Mouse (Mus musculus) cerebellum, adult 2 months (tissue): ENCODE measurements at regions not wholly inside any gene's neighbourhood (a gene's known extent, or its start where the extent isn't known, plus 50 kb on each side); places are given as distances from the start of the nearest gene placed in this dataset.
"Not testable (repeated sequence)": the region's sequence is repeated elsewhere in the genome, so short reads cannot be mapped to it uniquely, and the experiment has no call there.

Experiments
- DNase-seq, 2 experiments: peaks; one replicate each; pipeline ENCODE4 v3.0.0; 2021
- H3K27ac ChIP-seq: fragments of 200-500 bp; 2 replicates; pipeline ENCODE4 v1.5.1; 2012; ENCODE audit warnings: low read length, control low read depth, inconsistent platforms; ENCODE audit not compliant: insufficient read depth
- H3K27me3 ChIP-seq: fragments of 200-500 bp; 2 replicates; pipeline ENCODE4 v1.6.1; 2012; ENCODE audit warnings: inconsistent platforms, mild to moderate bottlenecking, low read length, moderate library complexity; ENCODE audit not compliant: control insufficient read depth, insufficient read depth
- H3K4me1 ChIP-seq: fragments of 200-500 bp; 2 replicates; pipeline ENCODE4 v1.6.1; 2011; ENCODE audit warnings: low read length; ENCODE audit not compliant: control insufficient read depth, insufficient read depth
- H3K4me3 ChIP-seq: fragments of 200-500 bp; replicated peaks from 2 replicates; pipeline ENCODE3; 2011; ENCODE audit warnings: mild to moderate bottlenecking, low read depth, low read length, control low read depth; ENCODE audit not compliant: insufficient read depth
- CTCF ChIP-seq: fragments of 200-500 bp; IDR thresholded peaks from 2 replicates; pipeline ENCODE4 v1.5.1; 2011; ENCODE audit warnings: low read depth, mild to moderate bottlenecking, control low read depth, low read length, moderate library complexity, borderline replicate concordance; ENCODE audit not compliant: insufficient read depth
- POLR2A ChIP-seq: fragments of 200-500 bp; IDR thresholded peaks from 2 replicates; pipeline ENCODE4 v1.6.1; 2011; ENCODE audit warnings: low read length, control low read depth, borderline replicate concordance; ENCODE audit not compliant: insufficient read depth
- WGBS: fragments of 180-500 bp; shearing (Covaris S2); methylation state at CpG from one replicate; pipeline ENCODE4 v1.1.7; 2018; 5-methylcytosine and 5-hydroxymethylcytosine counted together

DNA sequence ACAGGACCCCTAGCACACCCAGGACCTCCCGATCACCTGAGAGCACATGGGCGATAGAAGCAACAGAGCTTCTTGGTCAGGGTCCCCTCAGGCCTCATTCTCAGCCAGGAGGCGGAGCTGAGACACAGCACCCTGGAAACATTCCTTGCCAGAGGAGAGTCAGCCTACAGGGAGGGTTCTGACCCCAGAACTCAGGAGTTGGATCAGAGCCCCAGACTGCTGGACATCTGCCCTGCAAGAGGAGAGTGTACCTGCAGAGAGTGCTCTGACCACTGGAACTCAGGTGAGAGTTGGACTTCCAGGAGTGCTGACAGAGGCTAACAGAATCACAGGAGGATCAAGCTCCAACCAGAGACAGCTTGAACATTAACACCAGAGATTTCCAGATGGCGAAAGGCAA, 76.1 kb downstream of the Gpr85 start:
- H3K4me3 ChIP-seq, result not testable (repeated sequence)

DNA sequence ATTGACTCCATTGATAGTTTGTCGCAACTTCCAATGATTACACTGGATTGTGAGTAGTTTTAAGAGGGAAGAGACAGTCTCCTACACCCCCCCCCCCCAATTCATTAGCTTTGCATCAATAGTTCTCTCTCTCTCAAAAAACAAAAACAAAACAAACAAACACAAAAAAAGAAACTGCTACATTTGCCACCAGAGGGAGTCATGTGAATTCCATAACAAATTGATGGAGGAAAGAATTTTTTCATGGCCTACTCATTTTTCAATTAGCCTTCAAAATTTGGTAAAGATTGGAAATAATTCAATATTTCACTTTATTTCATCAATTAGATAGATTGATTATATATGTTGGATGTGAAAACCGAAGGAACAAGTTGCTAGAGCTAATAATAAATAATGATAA, 80.3 kb downstream of the Gpr85 start:
- Histone ChIP-seq H3K4me1 (no peaks in the 10 kb centered on the region), H3K4me3 (no peak overlapping the region), H3K27me3 (no peaks in the 10 kb centered on the region), H3K27ac (no peak overlapping the region)
- no peak for TF ChIP-seq POLR2A
- no peak for TF ChIP-seq CTCF
- DNase-seq, result no peak
- 92% methylated on average over 2 of the region's 2 CpGs for WGBS

More for the DNA sequence above, 76.1 kb downstream of the Gpr85 start:
- 92% methylated on average over 4 of the region's 4 CpGs for WGBS
- not testable (repeated sequence) for H3K27ac ChIP-seq, DNase-seq, H3K27me3 ChIP-seq, H3K4me1 ChIP-seq

DNA sequence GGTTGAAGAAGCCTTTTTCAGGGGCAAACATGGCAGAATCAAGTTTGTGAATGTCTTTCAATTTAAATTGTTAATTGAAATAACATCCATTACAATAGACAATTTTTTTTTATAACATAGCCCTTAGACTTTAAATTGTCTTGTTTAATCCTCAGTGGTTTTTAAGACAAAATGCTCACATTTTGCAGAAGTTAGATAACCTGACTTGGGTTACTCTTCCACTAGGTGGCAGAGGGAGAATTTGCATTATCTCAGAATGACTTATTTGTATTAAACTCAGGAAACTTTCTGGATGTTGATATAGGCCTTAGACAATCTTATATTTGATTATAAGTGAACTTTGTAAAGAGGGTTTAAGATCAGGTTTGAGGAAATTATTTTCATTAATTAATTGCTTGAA, 80.8 kb downstream of the Gpr85 start:
- Histone ChIP-seq H3K4me1 (no peaks in the 10 kb centered on the region), H3K27ac (no peak overlapping the region), H3K27me3 (no peaks in the 10 kb centered on the region), H3K4me3 (no peak overlapping the region)
- no peak for DNase-seq
- TF ChIP-seq POLR2A (no peak), CTCF (0 out of 2 replicates have a peak, but pooled peaks have one; percentile 29)

DNA sequence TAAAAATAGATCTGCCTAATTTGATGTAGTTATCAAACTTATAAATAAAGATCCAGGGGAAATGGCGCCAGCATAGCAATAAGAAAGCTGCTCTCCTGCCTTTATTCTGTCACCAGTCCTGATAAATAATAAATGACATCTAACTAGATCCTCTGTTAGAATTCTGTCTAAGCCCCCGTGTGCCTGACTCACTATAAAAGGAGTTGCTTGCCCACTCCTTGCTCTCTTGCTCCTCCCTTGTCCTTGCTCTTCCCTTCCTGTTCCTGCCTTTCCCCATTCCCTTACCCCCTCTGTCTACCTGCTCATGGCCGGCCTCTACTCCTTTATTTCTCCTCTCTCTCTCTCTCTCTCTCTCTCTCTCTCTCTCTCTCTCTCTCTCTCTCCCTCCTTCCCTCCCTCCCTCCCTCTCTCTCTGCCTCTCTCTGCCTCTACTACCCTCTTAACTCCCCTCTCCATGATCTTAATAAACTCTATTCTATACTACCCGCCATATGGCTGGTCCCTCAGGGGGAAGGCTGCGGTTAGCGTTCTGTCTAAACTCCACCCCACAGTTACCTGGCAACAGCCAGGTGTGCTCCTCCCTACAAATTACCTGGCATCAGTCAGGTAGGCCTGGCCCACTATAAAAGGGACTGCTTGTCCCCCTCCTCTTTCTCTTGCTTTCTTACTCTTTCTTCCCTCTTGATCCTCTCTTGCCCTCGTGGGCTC, 71.3 kb upstream of the Bmt2 start:
- H3K4me3 ChIP-seq, result no peak overlapping the region
- TF ChIP-seq POLR2A, result no peak
- no peak for TF ChIP-seq CTCF
- WGBS, result 71% methylated on average over 7 of the region's 7 CpGs
- no peak for DNase-seq
- H3K4me1 ChIP-seq, result no peaks in the 10 kb centered on the region
- H3K27me3 ChIP-seq, result no peaks in the 10 kb centered on the region
- no peak overlapping the region for H3K27ac ChIP-seq

DNA sequence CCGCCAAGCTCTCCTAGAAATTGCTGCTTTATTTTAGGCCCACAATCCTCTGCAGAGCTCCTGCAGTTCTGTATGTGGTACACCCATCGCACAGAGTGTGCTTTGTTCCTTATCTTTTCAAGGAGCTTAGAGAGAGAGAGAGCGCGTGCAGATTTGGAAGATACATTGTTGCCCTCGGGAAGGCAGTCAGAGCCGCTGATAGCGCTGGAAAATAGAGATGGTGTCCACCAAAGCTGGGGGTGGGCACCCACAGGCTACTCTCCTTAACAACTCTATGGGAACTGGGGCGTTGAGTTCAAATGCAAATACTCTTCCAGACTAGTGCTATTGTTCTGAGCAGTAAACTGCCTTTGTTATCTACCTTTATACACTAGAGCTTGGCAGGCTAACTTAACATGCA, 70.2 kb upstream of the Bmt2 start:
- WGBS, result 62% methylated on average over 8 of the region's 8 CpGs
- no peak overlapping the region for H3K27ac ChIP-seq

DNA sequence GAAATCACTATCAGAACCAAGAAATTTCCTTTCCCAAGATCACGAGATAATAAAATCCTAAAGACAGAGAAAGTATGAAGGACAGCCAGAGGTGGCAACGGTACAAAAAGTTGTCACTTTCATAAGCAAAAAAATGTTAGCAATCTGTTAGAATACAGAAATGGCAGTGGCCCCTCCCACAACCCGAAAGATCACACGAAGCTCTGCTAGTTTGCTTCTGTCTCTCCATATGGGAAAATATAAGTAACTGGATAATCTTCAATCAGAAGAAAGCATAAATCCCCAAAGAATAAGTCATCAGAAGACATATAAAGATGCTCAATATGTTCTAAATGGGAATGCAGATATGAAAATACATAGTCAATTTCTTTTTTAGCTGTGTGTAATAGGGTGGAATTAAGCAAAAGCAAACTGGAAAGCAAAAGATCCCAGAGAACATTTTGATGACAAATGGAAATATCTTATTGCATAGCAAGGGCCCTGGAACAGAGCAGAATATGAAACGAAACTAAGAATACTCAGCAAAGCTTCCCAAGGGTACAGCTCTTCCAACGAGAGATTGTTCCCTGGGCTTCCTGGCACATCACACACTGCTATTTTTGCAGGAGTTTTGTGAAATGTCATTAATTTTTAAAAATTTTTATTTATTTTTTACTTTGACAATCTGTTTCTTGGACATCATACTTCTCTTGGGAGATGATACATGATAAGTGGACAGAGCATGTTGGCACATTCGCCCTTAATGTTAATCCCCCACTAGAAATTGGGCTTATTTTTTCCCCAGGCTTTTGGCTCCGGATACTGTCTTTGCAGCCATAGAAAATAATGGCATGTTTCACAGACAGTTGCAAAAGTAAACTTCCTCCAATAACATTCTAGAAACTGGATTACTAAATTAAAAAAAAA, 69.1 kb upstream of the Bmt2 start:
- Histone ChIP-seq H3K4me1 (no peaks in the 10 kb centered on the region), H3K27me3 (no peaks in the 10 kb centered on the region), H3K27ac (no peak overlapping the region), H3K4me3 (no peak overlapping the region)
- DNase-seq, result no peak
- 39% methylated on average over 8 of the region's 8 CpGs for WGBS
- TF ChIP-seq CTCF (no peak), POLR2A (no peak)

More for the DNA sequence above, 70.2 kb upstream of the Bmt2 start:
- DNase-seq, result no peak
- TF ChIP-seq CTCF (no peak), POLR2A (no peak)
- no peaks in the 10 kb centered on the region for H3K27me3 ChIP-seq
- no peak overlapping the region for H3K4me3 ChIP-seq
- no peaks in the 10 kb centered on the region for H3K4me1 ChIP-seq
